Mouse (Mus musculus) induced T-regulatory cell, adult 2 months (primary cell): ENCODE data around the gene Ndufab1.

Experiments used
- DNase-seq: peaks from one replicate; pipeline ENCODE4 v3.0.0-alpha.2; 2012; ENCODE audit warnings: low read depth

Gene Ndufab1

GRCm38 (mm10) chr7:122067517-122068381 is 33.9 kb downstream of the Ndufab1 start:
- DNase-seq, result peak; percentile 47

GRCm38 (mm10) chr7:122066945-122067516 is 34.7 kb downstream of the Ndufab1 start, which contains the start of the genes Ubfd1 and Ears2:
TSS of gene Ubfd1 (plus strand) at chr7:122067175.
TSS of gene Ears2 (minus strand) at chr7:122067263.
- DNase-seq, result peak; percentile 97

- DNase-seq, result no peak
Observed at GRCm38 (mm10) chr7:122066102-122066944, 35.4 kb downstream of the Ndufab1 start.

- no peak for DNase-seq
Observed at GRCm38 (mm10) chr7:122065656-122066055, 36.0 kb downstream of the Ndufab1 start.

- DNase-seq, result no peak
Observed at GRCm38 (mm10) chr7:122056633-122057032, 45.1 kb downstream of the Ndufab1 start.

- no peak for DNase-seq
Observed at GRCm38 (mm10) chr7:122050834-122051233, 50.9 kb downstream of the Ndufab1 start.

- DNase-seq, result no peak
Observed at GRCm38 (mm10) chr7:122048191-122048590, 53.5 kb downstream of the Ndufab1 start.

GRCm38 (mm10) chr7:122046813-122047212 is 54.9 kb downstream of the Ndufab1 start:
- DNase-seq, result no peak

GRCm38 (mm10) chr7:122045711-122046110 is 56.0 kb downstream of the Ndufab1 start:
- no peak for DNase-seq

GRCm38 (mm10) chr7:122045181-122045634 is 56.5 kb downstream of the Ndufab1 start:
- no peak for DNase-seq

GRCm38 (mm10) chr7:122044106-122044505 is 57.6 kb downstream of the Ndufab1 start:
- no peak for DNase-seq
